Mouse (Mus musculus) MEL (cell line): ENCODE measurements around the gene Cpeb4. TPM values are rescaled to one million over a fixed set of nuclear protein-coding genes. Genes with fewer than 3 reads are reported as not detected.

Experiments used
- DNase-seq: peaks from one replicate; pipeline ENCODE4 v3.0.0; 2011; ENCODE audit warnings: low read depth, low spot score
- H3K27ac ChIP-seq: 2 replicates; pipeline ENCODE4 v1.5.1; 2012; ENCODE audit warnings: low read depth, mild to moderate bottlenecking, control low read depth, low read length, moderate library complexity; ENCODE audit not compliant: control insufficient read depth
- H3K27me3 ChIP-seq, 2 experiments: fragments of 150-350 bp in 1 of 2; sonication (generic) in 1 of 2; 2 replicates each; pipeline ENCODE4 v1.6.1; 2012; ENCODE audit warnings: low read length in 2 of 2, mild to moderate bottlenecking in 2 of 2, improper control_type of control experiment in 1 of 2, moderate library complexity in 1 of 2; ENCODE audit not compliant: insufficient read depth in 2 of 2, control insufficient read depth in 1 of 2
- H3K36me3 ChIP-seq, 2 experiments: 2 replicates each; pipeline ENCODE4 v1.6.1; 2012 to 2014; ENCODE audit warnings: low read length in 2 of 2, improper control_type of control experiment in 1 of 2, inconsistent platforms in 1 of 2, mild to moderate bottlenecking in 1 of 2; ENCODE audit not compliant: insufficient read depth in 2 of 2, control insufficient read depth in 1 of 2
- H3K4me1 ChIP-seq, 2 experiments: fragments of 150-350 bp in 1 of 2; sonication (generic) in 1 of 2; 2 replicates each; pipeline ENCODE4 v1.6.1; 2012; ENCODE audit warnings: low read length in 2 of 2, improper control_type of control experiment in 1 of 2, mild to moderate bottlenecking in 1 of 2; ENCODE audit not compliant: insufficient read depth in 2 of 2, control insufficient read depth in 1 of 2
- H3K4me3 ChIP-seq, 2 experiments: fragments of 150-350 bp in 1 of 2; sonication (generic) in 1 of 2; 2 replicates each; pipeline ENCODE4 v1.5.1; 2012; ENCODE audit warnings: low read depth in 2 of 2, low read length in 2 of 2, mild to moderate bottlenecking in 2 of 2, moderate library complexity in 2 of 2, control low read depth in 1 of 2, improper control_type of control experiment in 1 of 2; ENCODE audit not compliant: control insufficient read depth in 1 of 2, insufficient read depth in 1 of 2
- H3K79me2 ChIP-seq: 2 replicates; pipeline ENCODE4 v1.6.1; 2012; ENCODE audit warnings: mild to moderate bottlenecking, low read length, moderate library complexity; ENCODE audit not compliant: control insufficient read depth, poor library complexity, insufficient read depth
- H3K9ac ChIP-seq: 2 replicates; pipeline ENCODE4 v1.6.1; 2012; ENCODE audit warnings: low read depth, mild to moderate bottlenecking, control low read depth, low read length, moderate library complexity; ENCODE audit not compliant: control insufficient read depth, poor library complexity, severe bottlenecking
- H3K9me3 ChIP-seq: fragments of 150-350 bp; sonication (generic); replicated peaks from 2 replicates; pipeline ENCODE4 v1.6.1; 2012; ENCODE audit warnings: mild to moderate bottlenecking, low read length, improper control_type of control experiment, moderate library complexity; ENCODE audit not compliant: insufficient read depth
- CHD2 ChIP-seq: IDR thresholded peaks from 2 replicates; pipeline ENCODE4 v1.6.1; 2011; ENCODE audit warnings: low read length, improper control_type of control experiment
- CTCF ChIP-seq, 3 experiments: IDR thresholded peaks in 2 of 3; conservative IDR thresholded peaks in 1 of 3; 2 replicates each; pipeline ENCODE4 v1.5.1; 2011 to 2012; ENCODE audit warnings: low read length in 3 of 3, low read depth in 2 of 3, mild to moderate bottlenecking in 2 of 3, improper control_type of control experiment in 1 of 3, inconsistent platforms in 1 of 3, mixed read lengths in 1 of 3, moderate library complexity in 1 of 3; ENCODE audit not compliant: control insufficient read depth in 1 of 3, insufficient read depth in 1 of 3, poor library complexity in 1 of 3, severe bottlenecking in 1 of 3
- ELF1 ChIP-seq: IDR thresholded peaks from 2 replicates; pipeline ENCODE4 v1.6.1; 2014; ENCODE audit warnings: low read depth, mild to moderate bottlenecking, inconsistent platforms, low read length, improper control_type of control experiment, moderate library complexity
- EP300 ChIP-seq, 2 experiments: IDR thresholded peaks; 2 replicates each; pipeline ENCODE4 v1.6.1; 2011; ENCODE audit warnings: improper control_type of control experiment in 2 of 2, low read length in 2 of 2, low read depth in 1 of 2, mild to moderate bottlenecking in 1 of 2
- GABPA ChIP-seq: IDR thresholded peaks from 2 replicates; pipeline ENCODE4 v1.6.1; 2012; ENCODE audit warnings: low read depth, mild to moderate bottlenecking, inconsistent platforms, low read length, improper control_type of control experiment, moderate library complexity
- GATA1 ChIP-seq: IDR thresholded peaks from 2 replicates; pipeline ENCODE4 v1.6.1; 2011; ENCODE audit warnings: low read depth, low read length, improper control_type of control experiment
- HCFC1 ChIP-seq: IDR thresholded peaks from 2 replicates; pipeline ENCODE4 v1.6.1; 2012; ENCODE audit warnings: low read depth, mild to moderate bottlenecking, inconsistent platforms, low read length, improper control_type of control experiment, moderate library complexity
- MAX ChIP-seq: IDR thresholded peaks from 2 replicates; pipeline ENCODE4 v1.6.1; 2011; ENCODE audit warnings: low read length, improper control_type of control experiment
- MAZ ChIP-seq: IDR thresholded peaks from 2 replicates; pipeline ENCODE4 v1.6.1; 2012; ENCODE audit warnings: low read depth, mild to moderate bottlenecking, inconsistent platforms, low read length, improper control_type of control experiment
- MXI1 ChIP-seq: IDR thresholded peaks from 2 replicates; pipeline ENCODE4 v1.6.1; 2011; ENCODE audit warnings: mild to moderate bottlenecking, low read depth, low read length, improper control_type of control experiment
- MYC ChIP-seq: IDR thresholded peaks from 2 replicates; pipeline ENCODE4 v1.6.1; 2011; ENCODE audit warnings: low read depth, mild to moderate bottlenecking, low read length, improper control_type of control experiment, moderate library complexity
- RAD21 ChIP-seq: IDR thresholded peaks from 2 replicates; pipeline ENCODE4 v1.6.1; 2011; ENCODE audit warnings: mild to moderate bottlenecking, low read depth, low read length, improper control_type of control experiment
- RCOR1 ChIP-seq: IDR thresholded peaks from 2 replicates; pipeline ENCODE4 v1.6.1; 2012; ENCODE audit warnings: low read depth, mild to moderate bottlenecking, inconsistent platforms, low read length, improper control_type of control experiment
- SIN3A ChIP-seq: IDR thresholded peaks from 2 replicates; pipeline ENCODE4 v1.6.1; 2012; ENCODE audit warnings: low read length, improper control_type of control experiment, inconsistent platforms
- SMC3 ChIP-seq: IDR thresholded peaks from 2 replicates; pipeline ENCODE4 v1.6.1; 2011; ENCODE audit warnings: low read depth, low read length, improper control_type of control experiment
- TBP ChIP-seq: IDR thresholded peaks from 2 replicates; pipeline ENCODE4 v1.8.0; 2011; ENCODE audit warnings: low read depth, low read length, improper control_type of control experiment
- TCF12 ChIP-seq: IDR thresholded peaks from 2 replicates; pipeline ENCODE4 v1.6.1; 2014; ENCODE audit warnings: low read depth, mild to moderate bottlenecking, inconsistent platforms, low read length, improper control_type of control experiment, moderate library complexity
- USF2 ChIP-seq, 2 experiments: IDR thresholded peaks; 2 replicates each; pipeline ENCODE4 v1.6.1; 2011 to 2012; ENCODE audit warnings: improper control_type of control experiment in 2 of 2, low read length in 2 of 2, borderline replicate concordance in 1 of 2, inconsistent platforms in 1 of 2, low read depth in 1 of 2, mild to moderate bottlenecking in 1 of 2; ENCODE audit not compliant: insufficient read depth in 1 of 2
- ZC3H11A ChIP-seq: IDR thresholded peaks from 2 replicates; pipeline ENCODE4 v1.6.1; 2012; ENCODE audit warnings: low read depth, mild to moderate bottlenecking, inconsistent platforms, low read length, improper control_type of control experiment
- ZNF384 ChIP-seq: IDR thresholded peaks from 2 replicates; pipeline ENCODE4 v1.6.1; 2012; ENCODE audit warnings: low read depth, mild to moderate bottlenecking, inconsistent platforms, low read length, improper control_type of control experiment
- polyA plus RNA-seq, 2 experiments: library from polyadenylated mRNA; stranded (reverse) in 1 of 2; unstranded in 1 of 2; fragments of >175 nt in 1 of 2; fragments of >200 nt in 1 of 2; gene quantifications; 2 replicates each; pipeline versions ENCODE4 v1.2.1 to v1.2.4; 2012; ENCODE audit warnings: low replicate concordance in 2 of 2, low read depth in 1 of 2; ENCODE audit not compliant: insufficient read length in 2 of 2, insufficient read depth in 1 of 2, missing spikeins in 1 of 2
- total RNA-seq: library from RNA; depleted of rRNA; stranded (reverse); fragments of 300-350 nt; gene quantifications from 2 replicates; pipeline ENCODE4 v1.2.3, GENCODE M21; 2012

Cpeb4 gene
- total and polyA plus RNA-seq, 3 experiments = 3.8 to 4.9 TPM; not detected in 1

GRCm38 (mm10) chr11:31948462-31949330 is 76.7 kb downstream of the Cpeb4 start:
- TF ChIP-seq CHD2 (no peak), EP300 (IDR thresholded peaks at IDR 0.05; ENCODE audit: low read depth in 1 of 2, low read length in 2 of 2) (no peak), MXI1 (peak; percentile 58), TBP (0 out of 2 replicates have a peak, but pooled peaks have one; percentile 27), GATA1 (peak; percentile 65), MAZ (peak; percentile 85), MAX (peak; percentile 63; the same call in 1 of the 2 replicates), SIN3A (no peak)
- DNase-seq = peak; percentile 77
- Histone ChIP-seq H3K79me2 (no peaks in the 10 kb centered on the region), H3K9me3 (no peaks in the 10 kb centered on the region), H3K27me3 (peaks cover 3 to 8% of the 10 kb centered on the region in 2 experiments), H3K9ac (peak overlapping the region; percentile 48), H3K4me1 (peaks cover 0 to 6% of the 10 kb centered on the region in 2 experiments; a peak in 2 of 4 replicates), H3K27ac (peak overlapping the region; percentile 9), H3K36me3 (peaks cover 0 to 2% of the 10 kb centered on the region in 2 experiments; a peak in 1 of 4 replicates), H3K4me3 (peak overlapping the region; percentile 50 to 56)

GRCm38 (mm10) chr11:31949331-31949785 is 77.3 kb downstream of the Cpeb4 start:
- no peak for TF ChIP-seq TCF12
- TF ChIP-seq GABPA = no peak
- 0 out of 2 replicates have a peak, but pooled peaks have one; percentile 45 for TF ChIP-seq MAZ
- TF ChIP-seq ZNF384 = peak; percentile 97
- no peak for TF ChIP-seq RCOR1
- peak; percentile 82 for TF ChIP-seq ELF1
- TF ChIP-seq HCFC1 = 0 out of 2 replicates have a peak, but pooled peaks have one; percentile 41
- TF ChIP-seq CTCF (IDR thresholded peaks at IDR 0.05 in 2 of 3, conservative IDR thresholded peaks at IDR 0.05 in 1 of 3; ENCODE audit: control insufficient read depth in 1 of 3, insufficient read depth in 1 of 3, low read depth in 2 of 3, low read length in 3 of 3, poor library complexity in 1 of 3, severe bottlenecking in 1 of 3) = peak; percentile 53 to 94 (median 74)
- peak; percentile 99 for TF ChIP-seq RAD21
- peak; percentile 62; the same call in 1 of the 2 replicates for TF ChIP-seq SIN3A
- peak; percentile 94 for TF ChIP-seq SMC3
- no peak for TF ChIP-seq MYC
- TF ChIP-seq ZC3H11A = peak; percentile 95
- peak; percentile 79 for TF ChIP-seq GATA1
- no peak for TF ChIP-seq USF2 (IDR thresholded peaks at IDR 0.05; ENCODE audit: borderline replicate concordance in 1 of 2, insufficient read depth in 1 of 2, low read depth in 1 of 2, low read length in 2 of 2)
- 0 out of 2 replicates have a peak, but pooled peaks have one; percentile 47 for TF ChIP-seq TBP
- TF ChIP-seq, all 39 proteins: peak for 11
- H3K9ac ChIP-seq = peak overlapping the region; percentile 50
- H3K79me2 ChIP-seq = no peaks in the 10 kb centered on the region
- peaks cover 0 to 2% of the 10 kb centered on the region in 2 experiments; a peak in 1 of 4 replicates for H3K36me3 ChIP-seq
- H3K27ac ChIP-seq = peak overlapping the region; percentile 9
- H3K4me1 ChIP-seq = peaks cover 0 to 6% of the 10 kb centered on the region in 2 experiments; a peak in 2 of 4 replicates
- H3K27me3 ChIP-seq = peaks cover 3 to 7% of the 10 kb centered on the region in 2 experiments
- DNase-seq = peak; percentile 90
- H3K4me3 ChIP-seq = peak overlapping the region; percentile 50 to 56
- no peaks in the 10 kb centered on the region for H3K9me3 ChIP-seq
